Mouse (Mus musculus): Measurements from ENCODE around the gene Mttp. TPM values are rescaled to one million over a fixed set of nuclear protein-coding genes. Genes with fewer than 3 reads are reported as not detected.

Gene Mttp
- polyA plus RNA-seq, 2 experiments: 16.0 to 30.7 TPM

DNA sequence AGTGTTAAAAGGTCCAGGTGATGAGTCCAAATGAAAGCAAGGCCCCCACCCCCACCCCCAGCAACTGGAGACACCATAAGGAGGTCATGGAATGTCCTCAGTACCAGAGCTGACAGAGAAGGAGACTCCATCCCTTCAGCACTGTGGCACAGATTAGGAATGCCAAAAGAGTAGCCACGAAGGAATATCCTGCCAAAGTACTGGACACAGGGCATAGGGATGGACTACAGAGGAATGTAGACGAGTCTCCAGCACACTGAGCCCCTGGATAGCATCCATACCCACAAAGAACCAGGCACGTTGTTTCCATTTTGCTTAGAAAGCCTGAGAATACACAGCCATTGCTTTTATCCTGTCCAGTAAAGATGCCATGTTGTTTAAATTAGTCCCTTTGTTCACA lies 93.3 kb downstream of the Mttp start:
- H3K9me3 ChIP-seq (ENCODE audit: control insufficient read depth, low read length): no peaks in the 10 kb centered on the region
- H3K27ac ChIP-seq: no peak overlapping the region
- H3K9ac ChIP-seq (replicated peaks): no peak overlapping the region
- TF ChIP-seq EP300 (IDR thresholded peaks at IDR 0.05; ENCODE audit: low read depth) (no peak), CTCF (IDR thresholded peaks at IDR 0.05; ENCODE audit: low read depth) (no peak)
- DNase-seq (ENCODE audit: low read depth in 3 of 3, low spot score in 3 of 3) (no peak), ATAC-seq (ENCODE audit: insufficient read depth) (no peak)
- peaks cover 0 to 2% of the 10 kb centered on the region in 2 experiments; a peak in 1 of 4 replicates for H3K4me1 ChIP-seq (replicated peaks; ENCODE audit: control insufficient read depth in 2 of 2, insufficient read depth in 2 of 2, low read length in 1 of 2)
- no peaks in the 10 kb centered on the region for H3K27me3 ChIP-seq (ENCODE audit: control insufficient read depth, insufficient read depth, low read length)
- H3K36me3 ChIP-seq (replicated peaks; ENCODE audit: control insufficient read depth, insufficient read depth, low read depth): no peaks in the 10 kb centered on the region
- no peak overlapping the region for H3K4me2 ChIP-seq (ENCODE audit: low read depth)
- H3K4me3 ChIP-seq (ENCODE audit: insufficient read depth in 1 of 2, low read depth in 2 of 2, low read length in 2 of 2): no peak overlapping the region
- WGBS (ENCODE audit: insufficient replicate concordance): 52% methylated on average over 3 of the region's 3 CpGs

DNA sequence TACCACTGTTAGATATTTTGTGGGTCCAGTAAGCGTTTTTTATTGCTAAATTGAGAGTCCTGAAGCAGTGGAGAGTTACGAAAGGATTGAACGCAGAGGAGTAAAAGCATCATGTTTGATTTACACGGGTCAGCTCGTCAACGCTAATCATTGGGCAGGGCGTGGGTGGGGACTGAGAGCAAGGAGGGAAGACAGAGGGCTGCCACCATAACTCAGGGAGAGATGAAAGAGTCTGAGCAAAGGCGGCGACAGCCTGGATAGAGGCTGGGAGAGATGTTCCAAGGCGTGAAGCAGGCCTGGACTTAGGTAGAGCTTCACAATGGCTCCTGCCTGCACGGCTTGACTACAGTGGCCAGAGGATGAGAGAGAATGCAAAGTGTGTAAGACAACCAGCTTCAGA lies 94.0 kb downstream of the Mttp start:
- H3K27me3 ChIP-seq (ENCODE audit: control insufficient read depth, insufficient read depth, low read length): no peaks in the 10 kb centered on the region
- H3K9me3 ChIP-seq (ENCODE audit: control insufficient read depth, low read length): no peaks in the 10 kb centered on the region
- H3K27ac ChIP-seq: no peak overlapping the region
- whole genome bisulfite sequencing (ENCODE audit: insufficient replicate concordance): 58% methylated on average over 11 of the region's 11 CpGs
- DNase-seq (ENCODE audit: low read depth in 3 of 3, low spot score in 3 of 3) (no peak), ATAC-seq (ENCODE audit: insufficient read depth) (no peak)
- no peak overlapping the region for H3K9ac ChIP-seq (replicated peaks)
- no peak overlapping the region for H3K4me2 ChIP-seq (ENCODE audit: low read depth)
- H3K36me3 ChIP-seq (replicated peaks; ENCODE audit: control insufficient read depth, insufficient read depth, low read depth): no peaks in the 10 kb centered on the region
- H3K4me3 ChIP-seq (ENCODE audit: insufficient read depth in 1 of 2, low read depth in 2 of 2, low read length in 2 of 2): no peak overlapping the region
- H3K4me1 ChIP-seq (replicated peaks; ENCODE audit: control insufficient read depth in 2 of 2, insufficient read depth in 2 of 2, low read length in 1 of 2): peaks cover 0 to 2% of the 10 kb centered on the region in 2 experiments; a peak in 1 of 4 replicates
- no peak for TF ChIP-seq CTCF (IDR thresholded peaks at IDR 0.05; ENCODE audit: low read depth)
- TF ChIP-seq EP300 (IDR thresholded peaks at IDR 0.05; ENCODE audit: low read depth): no peak

DNA sequence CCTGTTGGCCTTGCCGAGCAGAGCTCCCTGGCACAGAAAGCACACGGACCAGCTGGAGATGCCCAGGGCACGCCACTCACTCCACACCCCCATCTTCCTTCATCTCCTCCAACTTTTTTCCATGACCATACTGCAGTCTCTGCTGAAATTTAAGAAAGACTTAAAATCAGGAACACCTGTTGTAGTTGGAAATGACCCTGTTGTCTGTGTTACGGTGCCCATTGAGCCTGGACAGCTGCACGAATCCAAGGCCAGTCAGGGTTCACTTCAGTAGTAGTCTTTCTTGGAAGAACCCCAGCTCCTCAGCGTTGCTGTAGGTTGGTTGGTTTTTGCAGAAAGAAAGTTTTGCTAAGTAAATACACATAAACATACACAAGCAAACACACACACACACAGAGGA lies 95.2 kb downstream of the Mttp start:
- Histone ChIP-seq H3K27me3 (ENCODE audit: control insufficient read depth, insufficient read depth, low read length) (no peaks in the 10 kb centered on the region), H3K4me1 (replicated peaks; ENCODE audit: control insufficient read depth in 2 of 2, insufficient read depth in 2 of 2, low read length in 1 of 2) (peaks cover 0 to 2% of the 10 kb centered on the region in 2 experiments; a peak in 1 of 4 replicates), H3K4me3 (ENCODE audit: insufficient read depth in 1 of 2, low read depth in 2 of 2, low read length in 2 of 2) (no peak overlapping the region), H3K9ac (replicated peaks) (no peak overlapping the region), H3K9me3 (ENCODE audit: control insufficient read depth, low read length) (no peaks in the 10 kb centered on the region), H3K4me2 (ENCODE audit: low read depth) (no peak overlapping the region), H3K36me3 (replicated peaks; ENCODE audit: control insufficient read depth, insufficient read depth, low read depth) (no peaks in the 10 kb centered on the region), H3K27ac (no peak overlapping the region)
- TF ChIP-seq CTCF (IDR thresholded peaks at IDR 0.05; ENCODE audit: low read depth): no peak
- no peak for TF ChIP-seq EP300 (IDR thresholded peaks at IDR 0.05; ENCODE audit: low read depth)
- ATAC-seq (ENCODE audit: insufficient read depth) (no peak), DNase-seq (ENCODE audit: low read depth in 3 of 3, low spot score in 3 of 3) (no peak)
- 72% methylated on average over 6 of the region's 6 CpGs for WGBS (ENCODE audit: insufficient replicate concordance)

DNA sequence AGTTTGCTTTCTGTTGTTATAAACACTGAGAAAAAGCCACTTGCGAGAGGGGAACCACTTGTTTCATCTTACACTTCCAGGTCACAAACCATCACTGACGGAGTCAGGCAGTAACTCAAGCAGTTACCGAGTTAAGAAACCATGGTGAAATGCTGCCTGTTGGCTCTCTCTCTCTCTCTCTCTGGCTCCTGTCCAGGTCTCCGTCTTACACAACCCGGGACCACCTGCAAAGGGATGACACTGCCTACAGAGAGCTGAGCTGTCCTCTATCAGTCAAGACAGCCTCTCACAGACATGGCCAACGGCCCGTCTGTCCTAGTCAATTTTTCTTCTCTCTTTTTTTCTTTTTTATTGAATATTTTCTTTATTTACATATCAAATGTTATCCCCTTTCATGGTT lies 101.5 kb downstream of the Mttp start:
- DNase-seq (ENCODE audit: low read depth in 3 of 3, low spot score in 3 of 3) (no peak), ATAC-seq (ENCODE audit: insufficient read depth) (no peak)
- Histone ChIP-seq H3K4me3 (ENCODE audit: insufficient read depth in 1 of 2, low read depth in 2 of 2, low read length in 2 of 2) (no peak overlapping the region), H3K27me3 (ENCODE audit: control insufficient read depth, insufficient read depth, low read length) (no peaks in the 10 kb centered on the region), H3K9ac (replicated peaks) (no peak overlapping the region), H3K36me3 (replicated peaks; ENCODE audit: control insufficient read depth, insufficient read depth, low read depth) (no peaks in the 10 kb centered on the region), H3K4me2 (ENCODE audit: low read depth) (no peak overlapping the region), H3K9me3 (ENCODE audit: control insufficient read depth, low read length) (no peaks in the 10 kb centered on the region), H3K4me1 (replicated peaks; ENCODE audit: control insufficient read depth in 2 of 2, insufficient read depth in 2 of 2, low read length in 1 of 2) (no peaks in the 10 kb centered on the region), H3K27ac (no peak overlapping the region)
- TF ChIP-seq CTCF (IDR thresholded peaks at IDR 0.05; ENCODE audit: low read depth) (no peak), EP300 (IDR thresholded peaks at IDR 0.05; ENCODE audit: low read depth) (no peak)
- WGBS (ENCODE audit: insufficient replicate concordance): 68% methylated on average over 7 of the region's 7 CpGs

DNA sequence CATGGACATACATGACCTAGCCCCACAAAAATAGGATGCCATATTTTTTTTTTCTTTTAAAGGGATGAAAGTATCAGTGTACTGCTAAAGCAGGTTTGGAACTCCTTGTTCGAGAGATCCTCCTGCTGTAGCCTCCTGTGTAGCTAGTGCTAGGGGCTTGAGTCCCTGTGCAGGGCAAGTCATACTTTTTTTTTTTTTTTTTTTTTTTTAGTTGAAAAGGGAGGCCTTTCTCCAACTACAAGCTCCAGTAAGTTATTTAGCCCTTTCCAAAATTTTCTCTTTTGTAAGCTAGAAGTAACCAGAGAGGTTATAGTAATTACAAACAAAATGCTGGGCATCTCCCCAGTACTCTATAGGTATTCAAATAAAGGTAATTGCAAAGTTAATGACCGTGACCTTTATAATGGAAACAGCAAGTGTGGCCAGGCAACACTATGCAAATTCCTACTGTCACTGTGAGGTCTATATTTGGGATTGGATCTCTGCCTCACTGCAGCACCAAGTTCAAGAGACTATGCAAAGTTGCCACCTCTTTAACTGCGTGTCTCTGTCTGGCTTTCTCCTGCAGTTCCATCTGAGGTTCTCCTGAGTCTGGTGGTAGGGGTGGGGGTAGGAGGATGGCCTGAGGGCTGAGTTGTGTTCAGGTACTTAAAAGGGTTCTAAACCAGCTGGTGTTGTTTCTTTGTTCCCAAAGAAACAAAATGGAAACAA lies 103.0 kb downstream of the Mttp start:
- H3K4me3 ChIP-seq (ENCODE audit: insufficient read depth in 1 of 2, low read depth in 2 of 2, low read length in 2 of 2): no peak overlapping the region
- WGBS (ENCODE audit: insufficient replicate concordance): 57% methylated on average over 3 of the region's 3 CpGs
- TF ChIP-seq CTCF (IDR thresholded peaks at IDR 0.05; ENCODE audit: low read depth): no peak
- TF ChIP-seq EP300 (IDR thresholded peaks at IDR 0.05; ENCODE audit: low read depth): no peak
- ATAC-seq (ENCODE audit: insufficient read depth) (no peak), DNase-seq (ENCODE audit: low read depth in 3 of 3, low spot score in 3 of 3) (no peak)
- no peaks in the 10 kb centered on the region for H3K9me3 ChIP-seq (ENCODE audit: control insufficient read depth, low read length)
- H3K36me3 ChIP-seq (replicated peaks; ENCODE audit: control insufficient read depth, insufficient read depth, low read depth): no peaks in the 10 kb centered on the region
- H3K9ac ChIP-seq (replicated peaks): no peak overlapping the region
- H3K27ac ChIP-seq: no peak overlapping the region
- H3K4me1 ChIP-seq (replicated peaks; ENCODE audit: control insufficient read depth in 2 of 2, insufficient read depth in 2 of 2, low read length in 1 of 2): no peaks in the 10 kb centered on the region
- H3K4me2 ChIP-seq (ENCODE audit: low read depth): no peak overlapping the region
- H3K27me3 ChIP-seq (ENCODE audit: control insufficient read depth, insufficient read depth, low read length): no peaks in the 10 kb centered on the region
